Mouse (Mus musculus): ENCODE results near the gene P4hb.

P4hb gene

DNA sequence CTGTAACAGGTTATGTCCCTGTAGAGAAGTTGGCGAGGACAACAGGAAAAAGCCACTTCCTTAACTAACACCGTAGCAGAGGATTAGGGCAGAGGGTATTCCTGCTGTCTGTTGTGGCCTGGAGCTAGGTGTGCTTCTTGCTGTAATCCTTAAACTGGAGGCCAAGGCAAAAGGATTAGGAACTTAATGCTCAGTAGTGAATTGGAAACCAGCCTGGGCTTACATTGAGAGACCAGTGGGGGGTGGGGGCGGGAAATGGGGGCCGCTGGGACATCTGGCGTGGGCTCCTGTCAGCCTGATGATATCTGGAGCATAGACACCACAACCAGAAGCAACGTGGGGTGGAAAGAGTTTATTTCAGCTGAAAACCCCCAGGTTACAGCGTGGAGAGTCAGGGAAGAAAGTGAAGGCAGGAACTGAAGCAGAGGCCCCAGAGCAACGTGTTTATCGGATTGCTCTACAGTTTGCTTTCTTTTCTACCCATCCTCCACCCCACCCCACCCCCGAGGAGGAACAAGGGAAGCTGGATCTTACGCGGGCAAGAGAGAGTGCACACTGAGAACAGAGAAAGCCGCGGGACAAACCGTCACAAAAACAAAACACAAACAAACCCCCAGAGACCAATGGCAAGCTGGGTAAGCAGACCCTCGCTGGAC is 62.5 kb downstream of the P4hb start:
- DNase-seq (ENCODE audit: low read depth, low spot score), result peak; percentile 56

Measured in CD4-positive, CD25-positive, alpha-beta regulatory T cell, adult 2 months (primary cell).